Mouse (Mus musculus): ENCODE measurements around the gene Fam71a.

GRCm38 (mm10) chr1:191135406-191135805 is 29.2 kb downstream of the Fam71a start:
- TF ChIP-seq CTCF (IDR thresholded peaks at IDR 0.05) (no peak), EP300 (IDR thresholded peaks at IDR 0.05) (no peak)
